Mouse (Mus musculus) CH12F3 (cell line): ENCODE data around the gene Tmem132d.
"Not testable (repeated sequence)": the region's sequence is repeated elsewhere in the genome, so short reads cannot be mapped to it uniquely, and the experiment has no call there.

Experiments
- in situ Hi-C: fragments of 300-500 bp; cut with MboI; formaldehyde crosslinking; loops from 2 replicates; pipeline ENCODE4 v1.14.3; 2020; ENCODE audit warnings: low sequenced_read_pairs

The Tmem132d gene

DNA sequence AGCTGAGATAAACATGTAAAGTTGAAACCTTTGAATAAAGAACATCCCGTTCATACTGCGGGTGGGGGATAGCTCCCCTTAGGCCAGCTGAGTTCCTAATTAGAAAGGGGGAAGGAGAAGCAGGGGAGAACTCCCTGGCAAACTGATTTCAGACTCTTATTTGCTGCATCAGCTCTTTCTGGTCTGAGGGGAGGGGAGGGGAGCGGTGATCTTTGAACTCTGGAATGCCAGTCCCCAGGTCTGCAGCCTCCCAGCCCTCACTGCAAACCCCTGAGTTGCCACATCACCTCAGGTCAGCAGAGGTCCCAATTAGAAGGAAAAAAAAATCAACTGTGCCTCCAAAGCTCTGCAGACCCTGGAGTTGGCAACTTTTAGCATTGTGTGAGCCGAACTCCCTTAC lies 482.3 kb downstream of the Tmem132d start:
- in situ Hi-C loops, result no loop called here

DNA sequence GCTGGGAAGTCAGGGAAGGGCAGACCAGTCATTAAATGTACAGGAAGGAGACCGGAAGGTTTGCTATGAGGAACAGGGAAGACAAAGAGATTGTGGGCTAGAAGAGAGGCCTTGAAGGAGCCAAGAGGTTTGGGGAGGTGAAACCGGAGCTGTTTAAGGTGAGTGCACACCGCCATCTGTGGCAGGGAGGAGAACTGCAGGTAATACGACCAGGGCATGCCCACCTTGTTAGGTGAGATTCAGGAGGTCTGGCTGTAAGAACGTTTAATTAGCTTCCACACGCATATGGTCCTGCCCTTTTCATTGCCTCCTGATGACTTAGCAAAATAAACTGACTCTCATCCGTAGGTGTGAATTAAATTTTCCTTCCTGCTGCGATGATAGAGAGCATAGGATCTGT lies 485.6 kb downstream of the Tmem132d start:
- in situ Hi-C loops, result no loop called here

DNA sequence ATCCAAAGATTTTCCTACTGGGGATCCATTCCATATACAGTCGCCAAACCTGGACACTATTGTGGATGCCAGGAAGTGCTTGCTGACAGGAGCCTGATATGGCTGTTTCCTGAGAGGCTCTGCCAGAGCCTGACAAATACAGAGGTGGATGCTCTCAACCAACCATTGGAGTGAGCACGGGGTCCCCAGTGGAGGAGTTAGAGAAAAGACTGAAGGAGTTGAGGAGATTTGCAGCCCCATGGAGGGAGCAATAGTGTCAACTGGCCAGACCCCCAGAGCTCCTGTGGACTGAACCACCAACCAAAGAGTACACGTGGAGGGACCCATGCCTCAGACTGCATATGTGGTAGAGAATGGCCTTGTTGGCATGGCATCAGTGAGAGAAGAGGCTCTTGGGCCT lies 490.7 kb downstream of the Tmem132d start:
- in situ Hi-C loops, result not testable (repeated sequence)

DNA sequence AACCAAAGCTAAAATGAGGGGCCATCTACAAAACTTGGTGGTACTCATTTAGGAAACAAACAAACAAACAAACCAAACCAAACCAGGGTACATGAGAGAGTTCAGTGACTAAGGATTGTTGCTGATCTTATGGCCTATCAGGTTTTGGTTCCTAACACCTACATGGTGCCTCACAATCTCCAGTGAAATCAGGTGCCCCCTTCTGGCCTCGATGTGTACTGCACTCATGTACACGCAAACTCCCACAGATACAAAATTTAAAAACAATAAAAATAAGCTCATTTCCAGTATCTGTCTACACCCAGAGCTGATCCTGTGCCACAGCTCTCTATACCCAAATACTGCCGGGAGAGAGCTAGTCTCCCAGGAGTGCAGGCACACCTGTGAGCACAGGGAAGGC lies 495.0 kb downstream of the Tmem132d start:
- in situ Hi-C loops, result no loop called here

DNA sequence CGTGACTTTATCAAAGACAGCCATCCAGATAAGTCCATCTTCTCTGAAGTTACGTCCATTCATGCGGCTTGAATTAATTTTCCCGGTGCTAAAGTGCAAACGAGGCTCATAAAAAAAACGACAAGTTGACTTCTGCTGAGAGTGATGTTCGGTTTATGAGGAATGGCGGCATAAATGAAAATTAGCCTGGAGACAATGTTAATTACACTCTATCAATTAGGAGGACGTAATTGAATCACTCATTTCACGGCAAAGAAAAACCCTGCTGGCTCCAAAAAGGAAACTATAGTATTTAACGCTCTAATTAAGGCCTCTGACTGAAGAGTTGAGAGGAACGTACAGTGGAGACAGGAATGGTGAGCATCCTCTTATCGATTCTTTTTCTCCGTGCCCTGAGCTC lies 503.2 kb downstream of the Tmem132d start:
- in situ Hi-C loops, result no loop called here

DNA sequence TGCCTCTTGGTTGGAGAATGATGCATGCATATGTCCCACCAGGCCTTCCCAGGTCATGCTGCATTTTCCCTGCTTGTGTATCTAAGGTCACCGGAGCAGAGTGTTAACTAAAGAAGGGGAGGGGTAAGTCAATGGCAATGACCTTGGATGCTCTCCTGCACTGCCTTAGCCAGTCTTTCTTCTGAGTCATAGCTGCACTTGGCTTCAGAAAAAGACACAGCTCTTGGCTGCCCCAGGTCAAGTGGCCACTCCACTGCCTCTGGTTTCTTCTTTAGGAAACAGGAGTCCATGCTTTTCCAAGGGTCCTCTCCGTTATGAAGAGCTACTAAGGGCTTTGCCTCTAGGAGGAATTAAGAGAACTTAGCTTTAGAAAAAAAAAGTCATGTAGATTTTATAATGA lies 506.2 kb downstream of the Tmem132d start:
- in situ Hi-C loops, result no loop called here

DNA sequence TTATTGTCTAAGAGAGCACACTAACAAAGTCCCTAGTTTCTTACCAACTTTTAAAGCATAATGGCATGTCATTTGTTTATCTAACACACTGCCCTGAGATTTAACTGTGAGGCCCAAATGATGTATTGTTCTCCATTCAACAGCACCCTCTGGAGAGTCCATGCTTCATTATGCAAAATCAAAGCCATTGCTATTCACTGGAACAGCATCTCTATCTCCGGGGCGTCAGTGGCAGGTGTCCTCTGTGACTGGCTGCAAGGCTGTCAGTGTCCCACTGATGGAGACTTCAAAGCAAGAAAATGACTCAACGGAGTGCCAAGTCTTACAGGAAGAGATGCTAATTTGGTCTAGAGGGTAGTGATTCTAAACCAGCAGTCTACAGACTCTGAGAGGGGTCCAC lies 508.8 kb downstream of the Tmem132d start:
- in situ Hi-C loops, result no loop called here

DNA sequence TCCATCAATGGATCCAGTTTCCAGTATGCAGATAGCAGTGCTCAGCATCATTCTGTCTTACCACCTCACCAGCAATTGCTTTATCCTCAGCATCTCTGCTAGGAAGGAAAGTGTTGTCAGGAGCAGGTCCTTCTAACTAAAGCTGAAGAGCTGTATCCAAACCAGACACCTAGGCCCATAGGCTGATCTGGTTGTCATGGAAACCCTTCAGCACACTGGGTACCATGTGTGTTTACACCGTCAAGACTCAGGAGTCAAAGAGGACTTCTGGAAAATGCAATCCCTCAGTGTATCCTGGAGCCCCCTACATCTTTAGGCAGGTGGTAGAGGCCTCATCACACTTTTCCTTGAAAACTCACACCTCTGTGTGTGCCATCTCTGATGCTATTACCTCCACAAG lies 513.7 kb downstream of the Tmem132d start:
- in situ Hi-C loops, result no loop called here

DNA sequence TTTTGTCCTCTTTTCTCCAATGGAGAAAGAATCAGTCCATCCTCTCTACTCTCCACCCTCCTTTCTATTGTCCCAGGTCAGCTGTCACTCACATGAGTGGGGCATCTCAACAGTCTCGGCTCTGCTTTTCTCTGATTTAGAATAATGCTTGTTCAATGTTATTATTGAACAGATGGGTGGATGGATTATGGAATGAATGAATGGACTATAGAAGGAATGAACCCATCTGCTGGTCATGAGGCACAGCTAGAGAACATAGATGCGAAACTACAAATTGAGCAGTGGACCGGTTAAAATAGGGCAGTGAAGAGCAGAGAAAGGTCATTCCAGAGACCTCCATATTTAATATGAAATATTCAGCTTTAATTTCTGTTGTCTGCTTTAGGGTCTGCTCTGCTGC lies 514.5 kb downstream of the Tmem132d start:
- in situ Hi-C loops, result no loop called here

DNA sequence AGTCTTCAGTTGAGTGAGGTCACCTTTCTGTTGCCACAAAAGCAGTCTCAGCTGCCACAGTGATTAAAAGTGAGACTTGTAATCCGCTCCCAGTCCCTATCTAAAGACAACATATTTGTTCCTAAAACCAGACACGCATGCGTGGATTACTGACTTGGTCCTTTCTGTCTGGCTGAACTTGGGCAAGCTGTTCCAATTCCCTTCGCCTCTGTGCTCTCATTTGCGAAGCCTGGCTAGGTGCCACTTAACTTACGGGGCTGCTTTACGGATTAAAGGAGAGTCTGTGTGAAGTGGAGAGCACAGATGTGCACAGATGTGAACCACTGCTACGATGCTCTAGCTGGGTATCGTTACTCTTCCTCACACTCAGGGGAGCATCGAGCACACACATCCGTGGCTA lies 518.7 kb downstream of the Tmem132d start:
- in situ Hi-C loops, result no loop called here

DNA sequence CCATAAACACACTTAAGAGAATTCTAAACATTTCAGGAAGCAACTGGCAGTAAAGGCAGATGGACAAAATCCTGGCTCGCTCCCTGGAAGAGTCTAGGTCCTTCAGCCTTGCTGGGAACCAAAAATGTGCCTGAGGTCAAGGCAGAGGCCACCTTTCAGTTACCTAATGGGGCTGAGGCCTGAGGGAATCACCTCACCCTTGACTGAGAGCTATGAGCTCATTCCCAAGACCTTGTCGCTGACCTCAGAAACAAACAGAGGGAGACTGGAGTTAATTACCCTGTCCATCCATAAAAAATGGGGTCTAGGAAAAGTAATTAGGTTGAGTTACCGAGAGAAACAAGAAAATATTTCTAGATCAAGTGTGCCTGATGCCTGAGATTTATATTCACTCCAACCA lies 521.3 kb downstream of the Tmem132d start:
- in situ Hi-C loops, result no loop called here

DNA sequence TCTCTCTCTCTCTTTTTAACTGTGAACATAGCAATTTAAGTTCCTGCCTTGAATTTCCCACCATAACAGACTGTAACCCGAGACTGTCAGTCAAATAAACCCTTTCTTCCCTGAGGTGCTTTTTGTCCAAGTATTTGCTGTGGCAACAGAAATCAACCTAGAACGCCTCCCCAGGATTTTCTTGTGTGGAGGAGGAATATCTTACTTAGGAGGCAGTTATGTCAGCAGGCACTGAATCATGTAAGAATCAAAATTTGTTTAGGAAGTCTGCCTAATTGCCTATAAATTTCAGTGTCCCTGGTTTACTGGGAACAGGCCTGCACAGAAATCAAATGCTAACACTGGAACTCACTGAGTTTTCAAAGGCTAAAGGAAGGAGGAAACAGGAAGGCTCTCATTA lies 522.5 kb downstream of the Tmem132d start:
- in situ Hi-C loops, result no loop called here

DNA sequence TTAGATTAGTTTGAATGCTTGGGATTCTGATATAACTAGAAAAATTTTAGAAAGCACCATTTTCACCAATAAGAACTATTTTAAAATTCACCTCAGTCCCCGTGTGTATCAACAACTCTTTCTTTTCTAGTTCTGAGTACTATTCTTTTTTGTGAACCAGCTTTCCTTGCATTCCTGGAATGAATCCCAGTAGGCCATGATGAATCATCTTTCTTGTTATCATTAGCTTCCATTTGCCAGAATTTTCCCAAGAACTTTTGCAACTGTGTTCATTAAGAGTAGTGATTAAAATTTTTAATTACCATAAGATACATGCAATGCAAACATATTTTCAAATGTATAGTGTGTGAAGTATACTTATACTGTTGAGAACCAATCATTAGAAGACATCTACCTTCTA lies 537.7 kb downstream of the Tmem132d start:
- in situ Hi-C loops, result no loop called here

DNA sequence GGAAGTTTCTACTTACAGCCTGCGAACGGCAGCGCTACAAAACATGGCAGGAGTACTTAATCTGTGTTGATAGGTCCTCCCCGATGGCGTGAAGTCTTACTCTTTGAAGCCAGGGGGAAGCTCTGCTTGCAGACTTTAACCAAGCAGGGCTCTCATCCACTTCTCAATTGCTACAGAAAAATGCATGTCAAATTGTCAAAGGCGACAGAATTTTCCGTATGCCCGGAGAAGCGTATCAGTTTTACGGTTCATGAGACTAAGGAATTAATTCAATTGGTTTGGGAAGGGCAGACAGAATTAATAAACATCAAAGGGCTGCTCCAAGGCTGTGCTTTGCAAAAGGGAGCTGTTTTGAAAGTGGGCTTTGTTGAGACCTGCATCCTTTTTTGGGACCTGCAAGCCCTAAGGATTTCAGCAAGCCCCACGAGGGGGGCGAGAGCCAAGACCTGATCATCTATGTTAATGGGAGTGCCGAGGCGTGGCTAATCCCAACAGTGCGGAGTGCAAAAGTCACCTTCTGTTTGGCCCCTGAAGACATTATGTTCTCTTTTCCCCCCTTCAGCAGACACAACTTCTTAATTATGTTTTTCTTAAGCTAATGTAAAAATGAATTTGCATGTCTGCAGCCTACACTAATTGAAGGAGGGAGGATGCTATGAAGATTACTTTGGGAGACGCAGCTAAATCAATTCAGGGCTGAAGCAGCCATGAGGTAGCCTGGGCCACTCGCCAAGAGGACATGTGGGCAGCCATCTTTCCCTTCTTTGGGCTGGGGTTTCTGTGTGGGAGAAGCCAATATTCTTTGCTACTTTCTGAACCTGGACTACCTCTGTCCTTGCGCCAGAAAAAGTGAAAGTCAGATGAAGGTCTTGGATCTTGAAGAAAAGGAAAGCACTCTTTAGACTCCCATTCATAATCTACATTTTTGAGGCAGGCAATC lies 547.0 kb downstream of the Tmem132d start:
- in situ Hi-C loops, result no loop called here

DNA sequence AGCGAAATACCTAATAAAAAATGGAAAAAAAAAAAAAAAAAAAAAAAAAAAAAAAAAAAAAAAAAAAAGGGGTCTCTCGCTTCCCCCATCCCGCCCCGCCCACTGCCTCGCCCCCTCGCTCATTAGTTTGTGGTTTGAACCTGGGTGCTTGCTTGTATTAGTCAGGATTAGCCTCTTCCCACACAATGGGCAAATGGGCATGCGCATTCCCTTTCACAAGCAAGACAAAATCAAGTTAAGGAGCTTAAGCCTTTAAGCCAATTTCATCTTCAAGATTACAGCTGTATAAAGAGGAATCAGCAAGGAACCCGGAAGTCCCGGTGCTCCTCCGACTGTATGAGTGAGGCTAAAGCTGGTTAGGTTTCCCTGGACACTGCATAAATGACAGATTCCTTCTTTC lies 549.9 kb downstream of the Tmem132d start:
- in situ Hi-C loops, result no loop called here

DNA sequence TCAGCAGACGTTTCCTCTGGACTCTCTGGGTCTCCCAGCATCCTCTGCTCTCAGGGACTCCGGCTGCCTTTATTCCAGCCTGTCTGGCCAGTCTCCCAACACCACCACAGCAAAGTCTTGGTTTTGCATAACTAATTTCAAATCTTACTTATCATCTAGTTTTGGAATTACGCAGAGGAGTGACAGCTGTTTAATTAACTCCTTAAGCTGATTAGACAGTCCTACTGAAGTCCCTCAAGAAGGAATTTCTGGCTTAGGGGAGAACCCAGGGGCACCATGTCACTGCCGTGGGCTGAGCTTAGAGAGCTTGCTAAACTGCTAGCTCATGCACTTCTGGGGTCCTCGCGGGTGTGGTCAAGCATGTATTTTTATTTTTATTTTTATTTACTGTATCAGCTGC lies 558.4 kb downstream of the Tmem132d start:
- in situ Hi-C loops, result no loop called here

DNA sequence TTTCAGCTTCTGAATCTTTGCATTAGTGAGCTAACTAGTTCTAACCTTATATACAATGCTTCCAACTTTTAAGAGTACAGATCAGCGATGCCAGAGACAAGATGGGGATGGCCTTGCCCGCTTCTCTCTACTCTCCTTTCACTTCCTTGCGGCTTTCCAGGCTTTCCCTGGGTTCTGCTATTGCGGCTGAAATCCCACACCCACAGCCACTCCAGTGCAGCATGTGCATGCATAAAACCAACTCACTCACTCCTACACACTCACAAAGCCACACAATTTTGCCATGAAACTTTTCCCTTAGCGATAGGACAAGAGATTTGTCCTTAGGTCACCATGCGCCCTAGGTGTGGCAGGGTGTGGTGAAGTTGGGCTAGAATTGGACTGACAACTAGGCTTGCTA lies 567.7 kb downstream of the Tmem132d start:
- in situ Hi-C loops, result no loop called here

DNA sequence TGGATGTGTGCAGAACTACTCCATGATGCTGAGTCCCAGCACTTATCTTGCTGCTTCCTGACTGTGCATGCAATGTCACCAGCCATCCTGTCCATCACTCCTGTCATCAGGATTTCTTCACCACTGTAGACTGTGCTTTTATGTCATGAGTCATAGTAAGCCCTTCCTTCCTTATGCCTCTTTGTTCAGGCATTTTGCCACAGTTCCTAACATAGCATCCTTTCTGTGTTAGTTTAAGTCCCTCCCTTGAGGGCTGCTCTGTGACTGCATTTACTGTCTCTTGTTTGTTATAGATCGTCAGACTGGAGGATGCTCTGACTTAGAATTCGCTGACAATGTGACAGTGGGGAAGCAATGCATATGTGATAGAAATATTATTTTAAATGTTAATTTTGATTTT lies 573.2 kb downstream of the Tmem132d start:
- in situ Hi-C loops, result no loop called here

DNA sequence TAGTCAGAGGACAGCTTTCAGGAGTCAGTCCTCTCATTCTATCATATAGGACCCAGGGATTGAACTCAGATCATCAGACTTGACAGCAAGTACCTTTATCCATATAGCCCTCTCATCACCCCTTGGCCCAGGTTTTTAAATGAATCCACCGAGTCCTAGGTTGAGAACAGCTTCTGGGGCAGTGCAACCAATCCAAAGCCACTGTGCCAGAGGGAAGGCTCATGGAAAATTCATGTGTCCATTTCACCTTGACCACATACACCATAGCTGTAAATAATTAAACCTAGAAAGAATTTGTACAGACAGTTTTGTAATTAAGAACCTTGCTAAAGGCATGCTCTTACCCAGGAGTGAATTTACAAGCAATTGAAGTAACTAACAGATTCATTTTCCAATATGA lies 580.6 kb downstream of the Tmem132d start:
- in situ Hi-C loops, result no loop called here

DNA sequence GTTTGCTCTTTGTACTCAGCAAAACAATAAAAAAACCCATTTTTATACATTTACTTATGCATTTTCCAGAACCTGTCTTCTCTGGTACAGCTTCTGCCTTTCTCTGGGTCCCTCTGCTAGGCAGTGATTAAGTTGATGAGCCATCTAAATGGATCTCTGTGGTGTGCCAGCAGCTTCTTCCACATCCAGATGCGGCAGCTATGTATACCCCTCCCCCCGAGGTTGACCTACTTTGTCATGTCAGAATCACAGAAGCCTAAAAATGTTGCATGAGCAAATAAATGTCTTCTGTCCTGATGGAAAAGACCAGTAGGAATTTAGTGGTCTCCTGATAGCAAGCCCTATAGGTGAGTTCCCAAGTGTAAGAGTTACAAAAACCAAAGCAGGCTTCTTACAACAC lies 601.1 kb downstream of the Tmem132d start:
- in situ Hi-C loops, result no loop called here

DNA sequence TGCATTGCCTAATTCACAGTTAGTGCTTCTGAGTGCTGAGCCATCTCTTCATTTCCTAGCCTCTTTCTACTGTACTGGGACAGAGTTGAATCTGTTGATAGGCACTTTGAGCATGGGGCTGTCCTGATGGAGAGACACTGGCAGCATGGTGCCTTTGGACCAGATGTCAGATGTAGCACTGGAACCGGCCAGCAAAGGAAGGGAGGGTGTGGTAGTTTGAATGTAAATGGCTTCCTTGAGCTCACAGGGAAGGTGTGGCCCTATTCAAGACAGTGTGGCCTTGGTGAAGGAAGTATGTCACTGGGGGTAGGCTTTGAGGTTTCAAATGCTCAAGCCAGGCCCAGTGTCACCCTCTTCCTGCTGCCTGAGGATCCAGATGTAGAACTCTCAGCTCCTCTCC lies 602.0 kb downstream of the Tmem132d start:
- in situ Hi-C loops, result no loop called here

DNA sequence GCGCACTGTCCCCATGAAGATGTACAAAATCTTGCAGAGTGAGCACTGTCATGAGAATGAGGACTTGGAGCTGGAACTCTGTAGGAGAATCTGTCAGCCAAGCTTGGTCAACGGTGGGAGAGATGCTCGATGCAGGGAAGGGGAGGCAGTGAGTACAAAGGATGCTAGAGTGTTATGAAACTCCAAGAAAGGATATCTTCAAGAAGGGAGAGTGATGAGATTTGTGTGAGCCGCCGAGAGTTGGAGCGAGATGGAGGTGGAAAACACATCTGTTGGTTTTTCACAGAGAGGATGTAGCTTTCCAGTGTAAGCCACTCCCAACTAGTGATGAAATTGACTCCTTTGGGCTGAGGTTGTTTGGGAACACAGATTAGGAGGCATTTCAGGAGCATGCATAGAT lies 604.1 kb downstream of the Tmem132d start:
- in situ Hi-C loops, result no loop called here

DNA sequence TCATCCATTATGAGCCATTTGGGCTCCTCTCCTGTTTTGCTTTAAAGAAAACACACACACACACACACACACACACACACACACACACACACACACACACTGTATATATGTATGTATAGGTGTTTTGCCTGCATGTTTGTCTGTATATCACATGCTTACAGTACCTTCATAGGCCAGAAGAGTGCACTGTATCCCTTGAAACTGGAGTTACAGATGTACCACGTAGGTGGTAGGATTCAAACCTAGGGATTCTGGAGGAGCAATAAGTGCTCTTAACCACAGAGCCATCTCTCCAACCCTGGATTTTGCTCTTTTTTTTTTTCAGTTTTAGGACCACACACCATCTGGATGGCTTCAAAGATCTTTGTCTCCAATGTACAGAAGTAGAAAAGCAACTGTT lies 610.9 kb downstream of the Tmem132d start:
- in situ Hi-C loops, result no loop called here
